Mouse (Mus musculus) hindbrain, embryonic 13.5 days (tissue): ENCODE results near the gene Peli3. TPM values are rescaled to one million over a fixed set of nuclear protein-coding genes. Genes with fewer than 3 reads are reported as not detected.
"Not testable (repeated sequence)": the region's sequence is repeated elsewhere in the genome, so short reads cannot be mapped to it uniquely, and the experiment has no call there.

Experiments used
- ATAC-seq: fragments of 200-750 bp; cut with Nextera tagmentation; 2 replicates; pipeline ENCODE4 v1.8.0; 2017; ENCODE audit warnings: moderate TSS enrichment; ENCODE audit not compliant: low FRiP score
- H3K27ac ChIP-seq: fragments of 300-500 bp; sonication (generic); 2 replicates; pipeline ENCODE4 v1.5.1; 2015; ENCODE audit warnings: inconsistent platforms, mild to moderate bottlenecking, moderate library complexity
- H3K27me3 ChIP-seq: fragments of 300-500 bp; sonication (generic); 2 replicates; pipeline ENCODE4 v1.6.1; 2015; ENCODE audit warnings: mild to moderate bottlenecking, inconsistent platforms
- H3K36me3 ChIP-seq: fragments of 300-500 bp; sonication (generic); 2 replicates; pipeline ENCODE4 v1.6.1; 2015; ENCODE audit warnings: mild to moderate bottlenecking, inconsistent platforms
- H3K4me1 ChIP-seq: fragments of 300-500 bp; sonication (generic); replicated peaks from 2 replicates; pipeline ENCODE4 v1.6.1; 2015; ENCODE audit warnings: inconsistent platforms
- H3K4me2 ChIP-seq: fragments of 300-500 bp; sonication (generic); 2 replicates; pipeline ENCODE4 v1.6.1; 2015; ENCODE audit warnings: inconsistent platforms, mild to moderate bottlenecking, moderate library complexity
- H3K4me3 ChIP-seq: fragments of 300-500 bp; sonication (generic); 2 replicates; pipeline ENCODE4 v1.5.1; 2015; ENCODE audit warnings: mild to moderate bottlenecking, inconsistent platforms
- H3K9ac ChIP-seq: fragments of 300-500 bp; sonication (generic); 2 replicates; pipeline ENCODE4 v1.6.1; 2015; ENCODE audit warnings: mild to moderate bottlenecking, inconsistent platforms
- H3K9me3 ChIP-seq: fragments of 300-500 bp; sonication (generic); 2 replicates; pipeline ENCODE4 v1.6.1; 2016; ENCODE audit warnings: inconsistent platforms
- WGBS: fragments of 180-500 bp; shearing (Covaris S2); methylation state at CpG from one replicate; pipeline ENCODE4 v1.1.7; 2015; 5-methylcytosine and 5-hydroxymethylcytosine counted together
- polyA plus RNA-seq: library from polyadenylated mRNA; unstranded; fragments of >200 nt; fragmentation: Nextera tagmentation; extraction: Ambion mirVana; gene quantifications from 2 replicates; pipeline ENCODE4 v1.2.1, GENCODE M21; 2015

Peli3 gene
- polyA plus RNA-seq: 10.8 and 10.9 TPM in 2 replicates

DNA sequence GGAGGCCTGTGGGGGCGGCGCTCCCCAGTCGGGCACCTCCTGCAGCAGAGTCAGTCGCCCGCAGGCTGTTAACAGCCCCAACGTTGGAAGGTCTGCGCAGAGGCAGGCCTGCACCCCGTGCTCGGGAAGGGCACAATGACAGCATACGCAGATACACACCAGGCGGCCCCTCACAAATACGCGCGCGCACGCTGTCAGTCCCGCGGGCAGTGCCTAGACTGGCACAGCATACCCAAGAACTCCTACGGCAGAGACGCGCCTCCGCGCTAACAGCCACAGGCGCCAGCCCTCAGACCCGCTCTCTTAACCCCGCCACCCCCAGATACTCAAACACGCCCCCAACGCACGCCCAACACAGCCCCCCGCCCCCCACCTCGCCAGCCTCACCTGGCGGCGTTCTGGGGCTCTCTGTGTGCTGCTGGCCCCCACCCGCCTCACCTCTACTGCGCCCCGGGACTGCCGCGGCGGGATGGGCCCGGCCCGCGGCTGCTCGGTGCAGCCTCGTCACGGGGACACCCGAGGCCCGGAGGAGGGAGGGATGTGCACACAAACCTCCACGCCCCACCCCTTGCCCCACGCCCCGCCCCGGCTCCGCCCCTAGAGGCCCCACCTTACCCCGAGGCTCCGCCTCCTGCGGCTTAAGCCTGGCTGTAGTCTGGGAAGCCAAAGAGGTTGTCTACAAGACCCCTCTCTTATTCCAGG lies at the start of gene Peli3:
TSS of gene Peli3 (minus strand) at position 577 of the 702 bp plus-strand sequence.
- Histone ChIP-seq H3K4me1 (peaks cover 18% of the 10 kb centered on the region), H3K27ac (peak within 1 kb of the TSS; percentile 86), H3K27me3 (peaks cover 35% of the 10 kb centered on the region), H3K9me3 (no peaks in the 10 kb centered on the region), H3K9ac (peak within 1 kb of the TSS; percentile 82), H3K4me3 (peak within 1 kb of the TSS; percentile 79), H3K36me3 (peaks cover 4% of the 10 kb centered on the region), H3K4me2 (peak within 1 kb of the TSS; percentile 84)
- under 1% methylated on average over 50 of the region's 55 CpGs for WGBS
- peak; percentile 97 for ATAC-seq

GRCm38 (mm10) chr19:4992371-4992770 lies 49.4 kb upstream of the Peli3 start:
- Histone ChIP-seq H3K36me3 (no peaks in the 10 kb centered on the region; the same call in 1 of the 2 replicates), H3K4me3 (no peak overlapping the region), H3K9ac (no peak overlapping the region), H3K27ac (no peak overlapping the region), H3K9me3 (no peaks in the 10 kb centered on the region), H3K4me1 (peaks cover 52% of the 10 kb centered on the region), H3K27me3 (peaks cover 94% of the 10 kb centered on the region), H3K4me2 (no peak overlapping the region)
- ATAC-seq: no peak
- 18% methylated on average over 8 of the region's 8 CpGs for WGBS

DNA sequence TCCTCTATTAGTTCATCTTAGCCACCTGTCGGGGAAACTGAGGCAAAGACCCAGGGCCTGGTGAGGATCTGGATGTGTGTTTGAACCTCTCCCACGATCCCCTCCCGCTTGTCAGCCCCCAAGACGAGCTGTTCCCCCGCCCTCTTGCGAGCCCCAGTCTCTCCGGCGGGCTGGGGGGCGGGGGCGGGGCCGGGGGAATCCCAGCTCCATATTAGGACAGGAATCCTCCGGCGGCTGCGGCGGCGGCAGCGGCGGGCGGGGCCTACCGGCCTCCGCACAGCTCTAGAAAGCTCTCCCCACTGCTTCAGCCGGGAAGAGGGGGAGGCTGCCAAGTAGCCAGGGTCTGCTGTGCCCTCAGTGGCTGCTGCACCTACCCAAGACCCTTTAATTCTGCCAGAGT lies 47.8 kb upstream of the Peli3 start:
- peak overlapping the region; percentile 76 for H3K4me2 ChIP-seq
- peaks cover 95% of the 10 kb centered on the region for H3K27me3 ChIP-seq
- H3K27ac ChIP-seq: peak overlapping the region; percentile 77; the same call in 1 of the 2 replicates
- ATAC-seq: no peak
- H3K4me1 ChIP-seq: peaks cover 48% of the 10 kb centered on the region
- H3K9me3 ChIP-seq: no peaks in the 10 kb centered on the region
- peak overlapping the region; percentile 51 for H3K4me3 ChIP-seq
- 2% methylated on average over 21 of the region's 22 CpGs for WGBS
- H3K36me3 ChIP-seq: peaks cover 12% of the 10 kb centered on the region
- H3K9ac ChIP-seq: peak overlapping the region; percentile 78

GRCm38 (mm10) chr19:4990256-4990625 lies 47.3 kb upstream of the Peli3 start, which contains the start of gene Npas4:
TSS of gene Npas4 (minus strand) at chr19:4990316.
- Histone ChIP-seq H3K4me2 (peak within 1 kb of the TSS; percentile 76), H3K9me3 (no peaks in the 10 kb centered on the region), H3K4me1 (peaks cover 48% of the 10 kb centered on the region), H3K36me3 (peaks cover 12% of the 10 kb centered on the region), H3K4me3 (peak within 1 kb of the TSS; percentile 51), H3K9ac (peak within 1 kb of the TSS; percentile 78), H3K27me3 (peaks cover 96% of the 10 kb centered on the region), H3K27ac (peak within 1 kb of the TSS; percentile 77)
- WGBS: 19% methylated on average over 4 of the region's 4 CpGs
- peak; percentile 14; the same call in 1 of the 2 replicates for ATAC-seq

GRCm38 (mm10) chr19:4989434-4990255 lies 46.7 kb upstream of the Peli3 start:
- peaks cover 12% of the 10 kb centered on the region for H3K36me3 ChIP-seq
- H3K9ac ChIP-seq: peak overlapping the region; percentile 78
- H3K27ac ChIP-seq: peak overlapping the region; percentile 77
- H3K4me3 ChIP-seq: peak overlapping the region; percentile 51
- peaks cover 45% of the 10 kb centered on the region for H3K4me1 ChIP-seq
- H3K4me2 ChIP-seq: peak overlapping the region; percentile 76
- no peaks in the 10 kb centered on the region for H3K9me3 ChIP-seq
- peaks cover 96% of the 10 kb centered on the region for H3K27me3 ChIP-seq
- peak; percentile 84 for ATAC-seq
- WGBS: 12% methylated on average over 45 of the region's 47 CpGs

- Histone ChIP-seq H3K36me3 (peaks cover 12% of the 10 kb centered on the region), H3K9ac (peak overlapping the region; percentile 78), H3K4me2 (peak overlapping the region; percentile 76), H3K4me1 (peaks cover 40% of the 10 kb centered on the region), H3K9me3 (no peaks in the 10 kb centered on the region), H3K27ac (peak overlapping the region; percentile 77; the same call in 1 of the 2 replicates), H3K27me3 (peaks cover 98% of the 10 kb centered on the region), H3K4me3 (peak overlapping the region; percentile 51)
- WGBS: 3% methylated on average over 13 of the region's 13 CpGs
- no peak for ATAC-seq
Observed at GRCm38 (mm10) chr19:4989013-4989412, 46.1 kb upstream of the Peli3 start.

DNA sequence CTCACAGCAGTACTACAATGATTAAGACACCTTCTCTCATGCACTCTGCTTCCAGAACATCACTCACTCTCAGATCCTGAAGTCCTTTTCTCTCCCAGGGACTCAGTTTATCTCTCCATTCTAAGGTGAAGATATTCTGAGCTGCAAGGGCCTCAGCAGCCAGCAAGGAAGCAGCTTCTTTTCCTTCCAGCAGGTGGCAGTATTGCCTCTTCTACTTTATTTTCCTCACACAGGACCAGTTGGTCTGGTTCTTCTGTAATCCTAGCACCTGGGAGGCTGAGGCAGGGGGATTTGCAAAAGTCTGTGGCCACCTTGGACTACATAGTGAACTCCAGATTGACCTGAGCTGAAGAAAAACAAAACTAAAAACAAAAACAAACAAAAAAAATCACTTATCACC lies 38.8 kb upstream of the Peli3 start:
- H3K36me3 ChIP-seq: peaks cover 6% of the 10 kb centered on the region; the same call in 1 of the 2 replicates
- H3K9ac ChIP-seq: no peak overlapping the region
- H3K27me3 ChIP-seq: peaks cover 57% of the 10 kb centered on the region
- no peaks in the 10 kb centered on the region for H3K9me3 ChIP-seq
- no peak for ATAC-seq
- H3K4me1 ChIP-seq: no peaks in the 10 kb centered on the region
- H3K27ac ChIP-seq: no peak overlapping the region
- no peak overlapping the region for H3K4me2 ChIP-seq
- H3K4me3 ChIP-seq: no peak overlapping the region

DNA sequence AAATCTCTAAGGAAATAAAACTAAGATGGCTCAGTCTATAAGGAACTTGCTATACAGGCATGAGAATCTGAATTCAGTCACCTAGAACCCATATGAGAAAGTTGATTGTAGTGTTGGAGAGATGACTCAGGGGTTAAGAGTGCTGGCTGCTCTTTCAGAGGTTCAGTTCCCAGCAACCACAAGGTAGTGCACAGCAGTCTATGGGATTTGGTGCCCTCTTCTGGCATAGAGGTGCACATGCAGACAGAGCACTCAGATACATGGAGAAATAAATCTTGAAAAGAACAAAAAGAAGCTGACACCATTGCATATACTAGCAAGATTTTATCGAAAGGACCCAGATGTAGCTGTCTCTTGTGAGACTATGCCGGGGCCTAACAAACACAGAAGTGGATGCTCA lies 25.3 kb upstream of the Peli3 start:
- no peak for ATAC-seq
- WGBS: 93% methylated on average over 2 of the region's 2 CpGs
- H3K36me3 ChIP-seq: peaks cover 37% of the 10 kb centered on the region
- no peak overlapping the region for H3K9ac ChIP-seq
- H3K4me3 ChIP-seq: no peak overlapping the region
- no peaks in the 10 kb centered on the region for H3K9me3 ChIP-seq
- H3K4me1 ChIP-seq: peaks cover 2% of the 10 kb centered on the region
- no peak overlapping the region for H3K4me2 ChIP-seq
- no peaks in the 10 kb centered on the region for H3K27me3 ChIP-seq
- H3K27ac ChIP-seq: no peak overlapping the region

DNA sequence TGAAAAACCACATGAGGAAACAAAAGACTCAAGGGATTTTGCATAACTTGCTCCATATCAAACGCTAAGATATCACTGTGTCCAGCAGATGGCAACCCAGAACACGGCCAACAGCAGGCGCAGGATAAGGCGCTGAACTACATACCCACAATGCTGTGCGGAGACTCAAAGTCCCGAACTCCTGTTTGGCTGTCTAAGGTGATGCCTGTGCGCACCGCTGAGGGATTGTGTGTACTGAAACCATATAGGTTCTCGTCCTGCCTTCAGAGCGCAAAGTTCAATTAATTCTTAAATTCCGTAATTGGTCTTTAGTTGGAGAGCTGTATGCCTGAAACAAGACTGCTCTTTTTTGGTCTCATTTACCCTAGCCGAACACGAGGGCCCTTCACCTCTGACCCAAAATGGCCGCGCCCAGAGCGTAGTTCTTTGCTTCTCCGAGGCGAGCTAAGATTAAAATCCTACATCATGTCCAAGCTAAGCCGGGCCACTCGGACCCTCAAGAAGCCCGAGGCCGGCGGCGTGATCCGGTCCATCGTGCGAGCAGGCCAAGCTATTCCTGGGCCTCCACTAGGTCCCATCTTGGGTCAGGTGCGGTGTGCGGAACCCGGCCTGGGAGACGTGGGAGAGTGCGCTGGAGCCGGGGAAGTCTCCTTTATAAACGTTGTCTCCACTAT lies 19.1 kb upstream of the Peli3 start, which contains the start of gene Mrpl11:
TSS of gene Mrpl11 (plus strand) at position 220 of the 674 bp plus-strand sequence.
- Histone ChIP-seq H3K27ac (peak within 1 kb of the TSS; percentile 90), H3K9me3 (no peaks in the 10 kb centered on the region), H3K4me2 (peak within 1 kb of the TSS; percentile 73), H3K9ac (peak within 1 kb of the TSS; percentile 85), H3K36me3 (peaks cover 29% of the 10 kb centered on the region), H3K4me1 (peaks cover 8% of the 10 kb centered on the region), H3K4me3 (peak within 1 kb of the TSS; percentile 88), H3K27me3 (peaks cover 6% of the 10 kb centered on the region; the same call in 1 of the 2 replicates)
- peak; percentile 96 for ATAC-seq
- WGBS: under 1% methylated on average over 34 of the region's 34 CpGs

- not testable (repeated sequence) for H3K4me3 ChIP-seq, H3K9me3 ChIP-seq, H3K27ac ChIP-seq, H3K36me3 ChIP-seq, ATAC-seq, H3K4me2 ChIP-seq, H3K4me1 ChIP-seq, H3K9ac ChIP-seq
- 0 out of 2 replicates have a peak, but pooled peaks cover 14% of the 10 kb centered on the region for H3K27me3 ChIP-seq
- 84% methylated on average over 9 of the region's 9 CpGs for WGBS
Observed at GRCm38 (mm10) chr19:4948641-4949040, 5.7 kb upstream of the Peli3 start.

- ATAC-seq: no peak
- no peaks in the 10 kb centered on the region for H3K36me3 ChIP-seq
- WGBS: 43% methylated on average over 6 of the region's 6 CpGs
Observed at GRCm38 (mm10) chr19:4945540-4945939, 2.6 kb upstream of the Peli3 start.

GRCm38 (mm10) chr19:4943253-4943588 lies 294 bp upstream of the Peli3 start:
- 7% methylated on average over 13 of the region's 13 CpGs for WGBS
- Histone ChIP-seq H3K9ac (peak overlapping the region; percentile 82), H3K4me2 (peak overlapping the region; percentile 84), H3K4me3 (peak overlapping the region; percentile 79), H3K9me3 (no peaks in the 10 kb centered on the region), H3K4me1 (peaks cover 18% of the 10 kb centered on the region), H3K36me3 (no peaks in the 10 kb centered on the region), H3K27ac (peak overlapping the region; percentile 86), H3K27me3 (peaks cover 35% of the 10 kb centered on the region)
- no peak; the same call in 1 of the 2 replicates for ATAC-seq

More at GRCm38 (mm10) chr19:4945540-4945939, 2.6 kb upstream of the Peli3 start:
- H3K4me1 ChIP-seq: peaks cover 18% of the 10 kb centered on the region
- no peak overlapping the region for H3K4me3 ChIP-seq
- no peak overlapping the region for H3K9ac ChIP-seq
- peaks cover 28% of the 10 kb centered on the region for H3K27me3 ChIP-seq
- no peak overlapping the region for H3K4me2 ChIP-seq
- no peaks in the 10 kb centered on the region for H3K9me3 ChIP-seq
- H3K27ac ChIP-seq: no peak overlapping the region
